Mouse (Mus musculus) kidney, adult 11 months (tissue): Measurements from ENCODE around the gene Als2cl.

Source experiments
- DNase-seq: peaks from one replicate; pipeline ENCODE4 v3.0.0; 2022

Gene Als2cl

GRCm38 (mm10) chr9:110920665-110921419 lies 41.2 kb downstream of the Als2cl start:
- DNase-seq: no peak

GRCm38 (mm10) chr9:110922759-110923158 lies 43.1 kb downstream of the Als2cl start:
- peak; percentile 25 for DNase-seq

GRCm38 (mm10) chr9:110931573-110931972 lies 51.9 kb downstream of the Als2cl start:
- no peak for DNase-seq

- no peak for DNase-seq
These were observed 54.3 kb downstream of the Als2cl start for GRCm38 (mm10) chr9:110933850-110934437.

- no peak for DNase-seq
These were observed 56.3 kb downstream of the Als2cl start for GRCm38 (mm10) chr9:110935941-110936340.

- no peak for DNase-seq
These were observed 58.1 kb downstream of the Als2cl start for GRCm38 (mm10) chr9:110937506-110938490.

- no peak for DNase-seq
These were observed 64.6 kb downstream of the Als2cl start for GRCm38 (mm10) chr9:110944265-110944664.

GRCm38 (mm10) chr9:110945343-110945742 lies 65.7 kb downstream of the Als2cl start:
- DNase-seq: no peak

- DNase-seq: no peak
These were observed 66.3 kb downstream of the Als2cl start, which contains the start of gene Tdgf1 for GRCm38 (mm10) chr9:110945926-110946325. Gene Tdgf1, minus strand, starts transcription at chr9:110946158.

GRCm38 (mm10) chr9:110946548-110947044 lies 66.9 kb downstream of the Als2cl start:
- no peak for DNase-seq

- no peak for DNase-seq
These were observed 67.6 kb downstream of the Als2cl start for GRCm38 (mm10) chr9:110947261-110947661.

- no peak for DNase-seq
These were observed 68.2 kb downstream of the Als2cl start for GRCm38 (mm10) chr9:110947900-110948299.

- no peak for DNase-seq
These were observed 69.2 kb downstream of the Als2cl start for GRCm38 (mm10) chr9:110948813-110949310.

- no peak for DNase-seq
These were observed 70.4 kb downstream of the Als2cl start for GRCm38 (mm10) chr9:110950109-110950508.
